Mouse (Mus musculus) lung, postnatal 36 days (tissue): Measurements from ENCODE around the gene Ppp1r16b.
"Not testable (repeated sequence)": the region's sequence is repeated elsewhere in the genome, so short reads cannot be mapped to it uniquely, and the experiment has no call there.

Experiments
- DNase-seq: peaks from one replicate; pipeline ENCODE4 v3.0.0; 2022; ENCODE audit warnings: mixed read lengths

Gene Ppp1r16b

GRCm38 (mm10) chr2:158728061-158728815 is 63.0 kb downstream of the Ppp1r16b start:
- DNase-seq: peak; percentile 46

GRCm38 (mm10) chr2:158730896-158731295 is 65.7 kb downstream of the Ppp1r16b start:
- DNase-seq: no peak

DNA sequence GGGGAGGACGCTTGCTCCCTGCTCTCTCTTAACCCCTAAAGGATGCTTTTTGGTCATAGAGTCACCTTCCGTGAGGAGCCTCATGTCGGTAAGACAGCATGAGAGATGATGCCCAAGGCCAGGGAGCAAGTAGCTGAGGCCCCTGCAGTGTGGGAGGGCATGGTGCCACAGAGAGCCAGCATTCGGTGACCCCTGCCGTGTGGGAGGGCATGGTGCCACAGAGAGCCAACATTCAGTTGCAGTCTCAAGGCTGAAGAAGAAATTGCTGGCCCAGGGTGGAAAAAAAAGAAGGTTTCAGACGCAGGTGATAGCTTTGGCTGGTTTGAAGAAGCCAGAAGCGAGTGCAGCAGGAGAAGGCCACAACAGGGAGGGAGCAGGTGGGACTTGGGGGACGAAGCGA is 67.3 kb downstream of the Ppp1r16b start:
- DNase-seq: no peak

- no peak for DNase-seq
Measured at GRCm38 (mm10) chr2:158733136-158733535, 67.9 kb downstream of the Ppp1r16b start.

DNA sequence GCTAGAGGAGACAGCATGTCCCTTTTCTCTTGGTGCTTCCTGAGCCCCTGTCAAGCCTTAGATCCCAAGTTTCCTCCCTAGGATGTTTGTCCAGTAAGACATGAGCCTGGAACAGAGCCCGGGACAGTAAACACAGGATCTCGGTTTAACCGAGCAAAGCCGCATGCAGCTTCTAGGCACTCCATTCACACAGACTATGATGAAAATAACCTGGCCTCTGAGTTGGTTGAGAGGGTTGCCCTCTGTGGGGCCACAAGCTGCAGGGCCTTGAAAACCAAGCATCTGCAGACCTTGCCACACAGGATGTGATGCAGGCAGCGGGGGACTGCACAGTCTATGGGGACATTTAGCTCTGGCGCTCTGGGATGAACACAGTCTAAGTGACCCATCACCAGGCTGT is 68.7 kb downstream of the Ppp1r16b start:
- peak; percentile 74 for DNase-seq

DNA sequence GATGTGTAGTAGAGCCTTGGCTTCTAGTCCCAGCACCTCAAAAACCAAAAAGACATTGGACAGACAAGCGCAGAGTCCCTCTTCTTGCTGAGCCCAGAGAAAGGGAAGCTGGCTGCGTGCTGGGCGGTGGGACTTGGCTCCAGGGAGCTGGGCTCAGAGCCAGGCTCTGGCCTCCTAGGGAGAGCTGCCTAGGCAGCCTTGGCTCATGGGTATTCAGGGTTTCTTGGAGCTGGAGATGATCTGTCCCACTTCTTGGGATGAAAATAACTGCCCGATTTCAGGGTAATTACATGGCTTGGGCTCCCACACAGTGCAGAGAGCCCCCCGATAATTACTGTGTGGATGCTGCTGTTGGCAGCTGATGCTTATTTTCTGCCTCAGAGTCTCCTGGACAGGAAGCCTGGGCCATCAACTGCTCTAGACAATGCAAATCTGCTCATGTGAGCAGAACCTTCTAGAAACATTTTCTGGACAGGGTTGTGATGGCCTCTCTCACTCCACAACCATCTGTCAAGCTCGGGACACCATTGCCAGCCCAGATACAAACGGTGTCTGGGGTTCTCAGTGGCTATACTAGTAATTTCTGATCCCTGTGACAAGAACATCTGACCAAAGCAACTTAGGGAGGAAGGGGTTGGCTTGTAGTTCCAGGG is 69.4 kb downstream of the Ppp1r16b start:
- DNase-seq: peak; percentile 62

- DNase-seq: no peak
Measured at GRCm38 (mm10) chr2:158735340-158735739, 70.1 kb downstream of the Ppp1r16b start.

DNA sequence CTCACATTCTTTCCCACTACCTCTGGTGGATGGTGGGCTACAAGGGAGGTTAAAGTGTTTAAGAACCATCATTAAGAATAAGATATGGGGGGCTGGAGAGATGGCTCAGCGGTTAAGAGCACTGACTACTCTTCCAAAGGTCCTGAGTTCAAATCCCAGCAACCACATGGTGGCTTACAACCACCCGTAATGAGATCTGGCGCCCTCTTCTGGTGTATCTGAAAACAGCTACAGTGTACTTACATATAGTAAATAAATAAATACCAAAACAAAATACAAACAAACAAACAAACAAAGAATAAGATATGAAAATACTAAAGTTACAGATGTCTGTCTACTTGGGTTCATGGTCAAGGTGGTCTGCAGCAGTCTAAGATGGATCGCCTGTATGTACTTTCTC is 71.0 kb downstream of the Ppp1r16b start:
- DNase-seq: not testable (repeated sequence)

- DNase-seq: no peak
Measured at GRCm38 (mm10) chr2:158738591-158738990, 73.4 kb downstream of the Ppp1r16b start.

GRCm38 (mm10) chr2:158739113-158739512 is 73.9 kb downstream of the Ppp1r16b start:
- DNase-seq: no peak

DNA sequence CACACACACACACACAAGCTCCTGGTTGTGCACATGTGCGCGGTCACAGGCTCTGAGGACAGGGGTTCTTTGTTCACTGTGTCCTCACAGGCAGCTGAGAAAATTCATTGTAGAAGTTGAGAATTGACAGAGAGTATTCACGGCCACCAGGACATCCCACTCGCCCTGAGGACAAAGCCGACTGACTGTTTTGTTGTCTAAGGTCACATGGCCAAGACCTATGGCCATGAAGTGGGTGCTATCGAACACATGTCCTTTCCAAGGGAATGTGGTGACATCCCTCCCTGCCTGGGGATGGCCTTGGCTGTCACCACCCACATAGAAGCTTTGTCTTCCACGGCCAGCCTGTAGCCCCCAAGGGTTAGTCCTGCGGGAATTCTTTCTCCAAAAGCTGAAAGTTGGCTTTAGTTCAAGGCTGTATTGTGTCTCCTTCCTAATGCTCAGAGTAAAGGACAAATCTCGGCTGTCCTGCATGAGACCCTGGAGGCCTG is 75.9 kb downstream of the Ppp1r16b start:
- no peak for DNase-seq

DNA sequence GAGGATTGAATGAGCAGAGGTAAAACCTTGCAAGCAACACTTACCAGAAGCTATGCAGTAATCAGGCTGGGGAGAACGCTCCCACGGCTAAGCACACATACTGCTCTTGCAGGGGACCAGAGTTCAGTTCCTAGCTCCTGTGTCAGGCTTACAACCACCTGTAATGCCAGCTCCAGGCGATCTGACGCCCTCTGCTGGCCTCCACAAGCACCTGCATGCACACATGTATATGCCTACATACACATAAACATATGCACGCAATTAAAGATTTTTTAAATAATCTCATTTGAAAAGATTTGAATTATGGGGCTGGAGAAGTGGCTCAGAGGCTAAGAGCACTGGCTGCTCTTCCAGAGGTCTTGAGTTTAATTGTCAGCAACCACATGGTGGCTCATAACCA is 77.2 kb downstream of the Ppp1r16b start:
- no peak for DNase-seq

- no peak for DNase-seq
Measured at GRCm38 (mm10) chr2:158743518-158744141, 78.4 kb downstream of the Ppp1r16b start.

GRCm38 (mm10) chr2:158745049-158745482 is 79.9 kb downstream of the Ppp1r16b start:
- DNase-seq: peak; percentile 60

GRCm38 (mm10) chr2:158746164-158746563 is 81.0 kb downstream of the Ppp1r16b start:
- no peak for DNase-seq

GRCm38 (mm10) chr2:158749366-158749765 is 84.2 kb downstream of the Ppp1r16b start:
- DNase-seq: no peak

DNA sequence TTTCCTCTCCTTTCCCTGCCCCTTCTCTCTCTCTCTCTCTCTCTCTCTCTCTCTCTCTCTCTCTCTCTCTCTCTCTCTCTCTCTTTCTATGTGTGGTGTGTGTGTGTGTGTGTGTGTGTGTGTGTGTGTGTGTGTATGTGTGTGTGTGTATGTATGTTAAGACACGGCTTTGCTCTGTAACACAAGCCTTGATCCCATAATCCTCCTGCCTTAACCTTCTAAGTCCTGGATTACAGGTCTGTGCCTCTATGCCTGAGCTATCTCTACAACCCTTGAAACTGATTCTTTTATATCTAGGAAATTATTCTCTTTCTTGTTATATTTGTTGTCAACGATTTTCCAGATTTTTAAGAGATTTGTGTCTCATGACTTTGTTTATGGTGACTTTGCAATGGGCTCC is 95.0 kb downstream of the Ppp1r16b start:
- no peak for DNase-seq

DNA sequence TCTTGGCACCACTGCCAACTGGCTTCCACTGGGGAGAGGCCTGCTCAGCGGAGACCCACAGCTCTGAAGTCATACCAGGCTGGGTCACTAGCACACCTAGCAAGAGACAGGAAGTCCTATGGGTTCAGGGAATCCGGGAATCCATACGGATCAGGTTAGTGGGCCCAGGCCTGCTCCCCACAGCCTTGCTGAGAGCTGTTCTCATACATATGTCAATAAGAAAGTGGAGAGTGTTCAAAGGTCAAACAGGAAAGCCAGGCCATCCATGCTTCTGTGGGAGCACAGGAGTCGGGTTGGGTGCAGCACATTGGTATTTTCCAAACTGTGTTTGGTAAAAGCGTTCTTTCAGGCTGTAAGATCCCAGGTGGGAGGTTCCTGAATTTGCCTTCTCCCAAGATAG is 97.1 kb downstream of the Ppp1r16b start:
- DNase-seq: no peak

DNA sequence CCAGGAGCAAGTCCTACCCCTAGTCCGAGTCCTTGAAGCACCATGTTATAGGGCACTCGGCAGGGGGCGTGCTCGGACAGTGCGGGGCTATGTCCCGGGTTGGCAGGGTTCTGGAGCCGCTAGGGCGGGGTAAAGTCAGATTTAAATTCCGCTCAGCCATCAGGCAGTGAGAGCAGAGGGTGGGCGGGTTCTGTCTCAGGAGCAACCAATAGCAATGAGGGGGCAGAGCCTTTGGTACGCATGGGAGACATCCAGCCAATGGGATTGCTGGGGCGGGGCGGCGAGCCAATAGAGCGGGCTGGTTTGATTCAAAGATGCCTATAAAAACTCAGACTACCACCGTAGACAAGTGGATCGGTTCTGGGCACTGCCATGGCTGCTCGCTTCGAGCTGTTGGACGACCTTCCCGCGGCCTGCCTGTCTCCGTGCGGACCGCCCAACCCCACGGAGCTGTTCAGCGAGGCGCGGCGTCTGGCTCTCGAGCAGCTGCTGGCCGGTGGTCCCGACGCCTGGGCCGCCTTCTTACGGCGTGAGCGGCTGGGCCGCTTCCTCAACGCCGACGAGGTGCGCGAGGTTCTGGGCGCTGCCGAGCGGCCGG is 102.6 kb downstream of the Ppp1r16b start, which contains the start of gene Fam83d:
Gene Fam83d, plus strand, starts transcription at position 352 of the 598 bp plus-strand sequence.
- peak; percentile 99 for DNase-seq

DNA sequence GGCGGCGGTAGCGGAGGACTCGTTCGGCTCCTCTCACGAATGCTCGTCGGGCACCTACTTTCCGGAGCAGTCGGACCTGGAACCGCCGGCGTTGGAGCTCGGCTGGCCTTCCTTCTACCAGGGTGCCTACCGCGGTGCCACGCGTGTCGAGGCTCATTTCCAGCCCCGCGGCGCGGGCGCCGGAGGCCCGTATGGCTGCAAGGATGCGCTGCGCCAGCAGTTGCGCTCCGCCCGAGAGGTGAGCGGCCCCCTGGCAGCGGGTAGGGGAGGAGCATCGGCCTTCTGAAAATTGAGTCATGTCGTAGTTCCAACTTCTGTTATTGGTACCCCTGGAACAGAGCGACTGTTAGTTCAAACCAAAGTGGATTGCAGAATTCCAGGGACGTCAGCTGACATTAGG is 103.2 kb downstream of the Ppp1r16b start:
- DNase-seq: peak; percentile 17

- no peak for DNase-seq
Measured at GRCm38 (mm10) chr2:158768771-158769170, 103.6 kb downstream of the Ppp1r16b start.

DNA sequence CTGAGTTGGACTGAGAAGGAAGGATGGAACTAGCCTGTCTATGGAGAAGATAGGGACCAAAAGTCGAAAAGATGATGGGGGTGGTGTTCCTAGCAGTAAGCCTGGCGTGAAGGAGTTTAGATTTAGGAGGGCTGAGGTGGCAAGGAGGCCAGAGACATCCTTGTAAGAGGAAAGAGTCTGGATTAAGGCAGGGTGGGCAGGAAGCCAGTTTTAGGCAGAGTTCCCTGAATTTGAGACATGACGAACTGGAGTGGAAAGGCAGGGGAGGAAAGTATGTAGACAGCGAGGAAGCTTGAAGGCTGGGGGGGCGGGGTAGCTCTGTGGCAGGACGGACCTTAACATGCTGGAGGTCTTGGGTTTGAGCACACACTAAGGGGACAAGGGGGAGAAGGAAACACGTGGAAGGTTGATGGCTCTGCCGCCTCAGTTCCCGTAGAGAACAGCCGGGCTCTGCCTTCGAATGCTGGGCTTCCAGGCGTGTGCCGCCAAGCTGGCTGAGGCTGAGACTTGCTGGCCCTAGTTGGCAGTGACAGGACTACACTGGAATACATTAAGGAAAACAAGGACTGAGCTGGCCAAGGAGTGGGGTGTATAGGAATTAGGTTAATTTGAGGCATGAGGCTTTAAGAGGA is 105.0 kb downstream of the Ppp1r16b start:
- DNase-seq: no peak
